Mouse (Mus musculus): ENCODE measurements at regions not wholly inside any gene's neighbourhood (a gene's known extent, or its start where the extent isn't known, plus 50 kb on each side); places are given as distances from the start of the nearest gene placed in this dataset.
"Not testable (repeated sequence)": the region's sequence is repeated elsewhere in the genome, so short reads cannot be mapped to it uniquely, and the experiment has no call there.

DNA sequence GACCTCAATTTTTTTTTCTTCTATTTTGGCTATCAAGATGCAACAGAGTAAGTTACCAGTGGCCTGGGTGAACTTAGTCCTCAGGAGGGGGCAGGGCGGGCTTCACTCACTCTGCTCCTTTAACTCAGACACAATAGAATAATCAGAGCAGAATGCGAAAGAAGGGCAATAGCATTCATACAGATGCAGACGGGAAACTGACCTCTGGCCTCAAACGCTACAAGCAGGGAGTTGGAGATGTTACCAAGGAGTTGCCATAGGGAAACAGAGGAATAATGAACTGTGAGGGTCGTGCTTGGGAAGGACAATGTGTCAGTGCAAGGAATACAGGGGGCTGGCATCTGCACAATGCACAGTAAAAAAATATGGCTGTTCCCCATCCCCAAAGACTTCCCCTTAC is 116.3 kb downstream of the Cand1 start:
- no peaks in the 10 kb centered on the region for H3K36me3 ChIP-seq (ENCODE audit: control insufficient read depth, insufficient read depth)
- no peak overlapping the region for H3K27ac ChIP-seq (ENCODE audit: low read length)
- no peak overlapping the region for H3K9ac ChIP-seq (ENCODE audit: low read depth, low read length)
- H3K4me3 ChIP-seq (ENCODE audit: low read depth, low read length): no peak overlapping the region
- ATAC-seq (ENCODE audit: low read depth): no peak
- no peaks in the 10 kb centered on the region for H3K27me3 ChIP-seq (ENCODE audit: control insufficient read depth, insufficient read depth, low read depth, low read length)
- WGBS (ENCODE audit: insufficient replicate concordance): 69% methylated on average over 5 of the region's 5 CpGs
- H3K9me3 ChIP-seq (replicated peaks; ENCODE audit: control insufficient read depth, low read length): no peaks in the 10 kb centered on the region
- no peaks in the 10 kb centered on the region for H3K4me1 ChIP-seq (ENCODE audit: control insufficient read depth, low read depth, low read length)
- H3K4me2 ChIP-seq (ENCODE audit: low read depth, low read length): no peak overlapping the region

GRCm38 (mm10) chr10:119122347-119122746 is 117.5 kb downstream of the Cand1 start:
- Histone ChIP-seq H3K4me2 (ENCODE audit: low read depth, low read length) (no peak overlapping the region), H3K36me3 (ENCODE audit: control insufficient read depth, insufficient read depth) (no peaks in the 10 kb centered on the region), H3K27me3 (ENCODE audit: control insufficient read depth, insufficient read depth, low read depth, low read length) (no peaks in the 10 kb centered on the region), H3K27ac (ENCODE audit: low read length) (no peak overlapping the region), H3K9me3 (replicated peaks; ENCODE audit: control insufficient read depth, low read length) (no peaks in the 10 kb centered on the region), H3K9ac (ENCODE audit: low read depth, low read length) (no peak overlapping the region), H3K4me3 (ENCODE audit: low read depth, low read length) (no peak overlapping the region), H3K4me1 (ENCODE audit: control insufficient read depth, low read depth, low read length) (no peaks in the 10 kb centered on the region)
- WGBS (ENCODE audit: insufficient replicate concordance): 74% methylated on average over 8 of the region's 8 CpGs
- ATAC-seq (ENCODE audit: low read depth): no peak

DNA sequence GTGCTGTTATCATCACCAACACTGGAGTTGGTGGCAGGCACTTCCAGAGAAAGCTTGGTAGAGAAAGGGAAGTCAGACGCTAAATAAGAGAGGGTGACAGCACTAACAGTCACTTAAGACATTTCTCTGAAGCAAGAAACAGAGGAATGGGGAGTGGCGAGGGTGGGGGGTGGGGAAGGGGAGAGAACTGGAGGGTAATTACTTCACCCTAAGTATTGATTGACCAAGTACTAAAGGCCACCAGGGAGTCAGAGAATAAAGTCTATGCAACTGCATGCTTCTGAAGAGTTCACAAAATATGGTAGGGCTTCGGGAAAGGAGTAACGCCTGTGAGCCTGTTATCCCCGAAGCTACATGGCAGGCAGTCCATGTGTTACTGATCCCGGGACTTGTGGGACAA is 118.3 kb downstream of the Cand1 start:
- Histone ChIP-seq H3K4me3 (ENCODE audit: low read depth, low read length) (no peak overlapping the region), H3K36me3 (ENCODE audit: control insufficient read depth, insufficient read depth) (no peaks in the 10 kb centered on the region), H3K9ac (ENCODE audit: low read depth, low read length) (no peak overlapping the region), H3K4me1 (ENCODE audit: control insufficient read depth, low read depth, low read length) (no peaks in the 10 kb centered on the region), H3K4me2 (ENCODE audit: low read depth, low read length) (no peak overlapping the region), H3K27ac (ENCODE audit: low read length) (no peak overlapping the region), H3K27me3 (ENCODE audit: control insufficient read depth, insufficient read depth, low read depth, low read length) (no peaks in the 10 kb centered on the region), H3K9me3 (replicated peaks; ENCODE audit: control insufficient read depth, low read length) (no peaks in the 10 kb centered on the region)
- ATAC-seq (ENCODE audit: low read depth): no peak
- 64% methylated on average over 6 of the region's 6 CpGs for WGBS (ENCODE audit: insufficient replicate concordance)

DNA sequence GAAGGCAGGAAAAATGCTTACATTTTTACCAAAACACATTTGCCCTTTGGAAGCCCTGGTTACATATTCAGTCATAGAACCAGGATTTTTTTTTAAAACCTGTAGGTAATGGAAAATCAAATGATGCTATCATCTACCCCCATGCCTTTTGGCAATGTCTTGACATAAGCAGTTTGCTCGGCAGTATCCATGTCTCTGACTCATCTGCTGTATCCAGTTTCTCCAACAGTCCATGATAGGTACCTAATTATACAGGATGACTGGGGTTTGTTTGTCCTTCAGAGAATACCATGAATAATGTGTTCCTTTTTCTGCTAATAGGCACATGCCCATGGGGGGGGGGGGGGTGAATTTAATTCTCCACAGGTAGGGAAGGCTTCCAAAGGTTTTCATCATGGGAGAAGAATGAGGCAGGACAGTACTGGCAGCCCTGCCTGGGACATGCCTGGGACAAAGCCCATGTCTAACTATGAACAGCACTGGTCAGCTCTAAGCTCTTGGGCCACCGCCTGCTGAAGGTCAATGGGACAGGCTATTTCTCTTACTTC is 122.9 kb downstream of the Cand1 start:
- WGBS (ENCODE audit: insufficient replicate concordance): 66% methylated on average over 2 of the region's 2 CpGs
- H3K4me3 ChIP-seq (ENCODE audit: low read depth, low read length): no peak overlapping the region
- no peak overlapping the region for H3K9ac ChIP-seq (ENCODE audit: low read depth, low read length)
- H3K4me1 ChIP-seq (ENCODE audit: control insufficient read depth, low read depth, low read length): peaks cover 5% of the 10 kb centered on the region; the same call in 1 of the 2 replicates
- H3K36me3 ChIP-seq (ENCODE audit: control insufficient read depth, insufficient read depth): no peaks in the 10 kb centered on the region
- H3K27me3 ChIP-seq (ENCODE audit: control insufficient read depth, insufficient read depth, low read depth, low read length): no peaks in the 10 kb centered on the region
- H3K4me2 ChIP-seq (ENCODE audit: low read depth, low read length): no peak overlapping the region
- ATAC-seq (ENCODE audit: low read depth): no peak
- H3K9me3 ChIP-seq (replicated peaks; ENCODE audit: control insufficient read depth, low read length): no peaks in the 10 kb centered on the region
- no peak overlapping the region for H3K27ac ChIP-seq (ENCODE audit: low read length)

- not testable (repeated sequence) for H3K9me3 ChIP-seq (replicated peaks; ENCODE audit: control insufficient read depth, low read length); H3K9ac ChIP-seq (ENCODE audit: low read depth, low read length); H3K4me3 ChIP-seq (ENCODE audit: low read depth, low read length); H3K27ac ChIP-seq (ENCODE audit: low read length); H3K27me3 ChIP-seq (ENCODE audit: control insufficient read depth, insufficient read depth, low read depth, low read length); ATAC-seq (ENCODE audit: low read depth); H3K4me2 ChIP-seq (ENCODE audit: low read depth, low read length); H3K36me3 ChIP-seq (ENCODE audit: control insufficient read depth, insufficient read depth)
- peaks cover 11% of the 10 kb centered on the region; the same call in 1 of the 2 replicates for H3K4me1 ChIP-seq (ENCODE audit: control insufficient read depth, low read depth, low read length)
Observed at GRCm38 (mm10) chr10:119115200-119115599, 124.7 kb downstream of the Cand1 start.

DNA sequence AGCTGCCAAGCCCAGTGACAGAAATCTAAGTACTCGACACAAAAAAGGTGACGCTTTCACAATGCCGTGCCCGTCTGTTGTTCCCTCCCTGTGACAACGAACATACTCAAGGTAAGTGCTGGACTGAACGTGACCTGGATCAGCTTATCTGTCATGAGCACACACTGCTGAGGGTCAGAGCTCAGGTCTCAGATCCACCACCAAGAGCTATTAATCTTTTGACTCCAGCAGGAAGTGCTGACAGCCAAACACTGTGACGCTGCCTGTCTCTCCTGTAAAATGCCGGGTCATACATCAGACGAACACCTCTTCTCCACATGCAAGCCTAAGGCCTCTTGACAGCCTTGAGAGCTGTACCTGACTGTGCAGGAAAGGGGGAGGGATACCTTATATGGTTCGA is 125.2 kb downstream of the Cand1 start:
- peaks cover 11% of the 10 kb centered on the region; the same call in 1 of the 2 replicates for H3K4me1 ChIP-seq (ENCODE audit: control insufficient read depth, low read depth, low read length)
- H3K9ac ChIP-seq (ENCODE audit: low read depth, low read length): no peak overlapping the region
- peak overlapping the region; percentile 6; the same call in 1 of the 2 replicates for H3K4me2 ChIP-seq (ENCODE audit: low read depth, low read length)
- no peak overlapping the region for H3K4me3 ChIP-seq (ENCODE audit: low read depth, low read length)
- no peak overlapping the region for H3K27ac ChIP-seq (ENCODE audit: low read length)
- WGBS (ENCODE audit: insufficient replicate concordance): 9% methylated on average over 10 of the region's 10 CpGs
- peak; percentile 88 for ATAC-seq (ENCODE audit: low read depth)
- H3K36me3 ChIP-seq (ENCODE audit: control insufficient read depth, insufficient read depth): no peaks in the 10 kb centered on the region
- H3K9me3 ChIP-seq (replicated peaks; ENCODE audit: control insufficient read depth, low read length): no peaks in the 10 kb centered on the region
- H3K27me3 ChIP-seq (ENCODE audit: control insufficient read depth, insufficient read depth, low read depth, low read length): no peaks in the 10 kb centered on the region

GRCm38 (mm10) chr10:119111886-119112285 is 128.0 kb downstream of the Cand1 start:
- H3K4me1 ChIP-seq (ENCODE audit: control insufficient read depth, low read depth, low read length): peaks cover 11% of the 10 kb centered on the region; the same call in 1 of the 2 replicates
- H3K9me3 ChIP-seq (replicated peaks; ENCODE audit: control insufficient read depth, low read length): no peaks in the 10 kb centered on the region
- no peaks in the 10 kb centered on the region for H3K36me3 ChIP-seq (ENCODE audit: control insufficient read depth, insufficient read depth)
- peak; percentile 53 for ATAC-seq (ENCODE audit: low read depth)
- H3K9ac ChIP-seq (ENCODE audit: low read depth, low read length): no peak overlapping the region
- H3K4me3 ChIP-seq (ENCODE audit: low read depth, low read length): no peak overlapping the region
- 66% methylated on average over 2 of the region's 2 CpGs for whole genome bisulfite sequencing (ENCODE audit: insufficient replicate concordance)
- no peaks in the 10 kb centered on the region for H3K27me3 ChIP-seq (ENCODE audit: control insufficient read depth, insufficient read depth, low read depth, low read length)
- no peak overlapping the region for H3K4me2 ChIP-seq (ENCODE audit: low read depth, low read length)
- no peak overlapping the region for H3K27ac ChIP-seq (ENCODE audit: low read length)

DNA sequence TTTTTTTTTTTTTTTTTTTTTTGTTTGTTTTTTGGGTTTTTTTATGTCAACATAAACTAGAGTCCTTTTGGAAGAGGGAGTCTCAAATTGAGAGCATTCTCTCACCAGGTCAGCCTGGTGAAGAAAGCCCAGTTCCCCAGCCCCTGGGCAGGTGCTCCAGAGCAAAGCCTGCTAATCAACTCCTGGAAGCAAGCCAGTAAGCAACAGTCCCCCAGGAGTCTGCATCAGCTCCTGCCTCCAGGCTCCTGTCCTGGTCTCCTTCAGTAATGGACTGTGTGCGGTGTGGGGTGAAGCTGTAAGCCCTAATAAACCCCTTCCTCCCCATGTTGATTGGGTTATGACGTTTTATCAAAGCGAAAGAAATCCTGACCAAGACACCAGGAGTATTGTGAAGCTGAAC is 128.4 kb downstream of the Cand1 start:
- no peak for ATAC-seq (ENCODE audit: low read depth)
- Histone ChIP-seq H3K4me1 (ENCODE audit: control insufficient read depth, low read depth, low read length) (peaks cover 11% of the 10 kb centered on the region; the same call in 1 of the 2 replicates), H3K4me2 (ENCODE audit: low read depth, low read length) (no peak overlapping the region), H3K36me3 (ENCODE audit: control insufficient read depth, insufficient read depth) (no peaks in the 10 kb centered on the region), H3K27me3 (ENCODE audit: control insufficient read depth, insufficient read depth, low read depth, low read length) (no peaks in the 10 kb centered on the region), H3K27ac (ENCODE audit: low read length) (no peak overlapping the region), H3K4me3 (ENCODE audit: low read depth, low read length) (no peak overlapping the region), H3K9ac (ENCODE audit: low read depth, low read length) (no peak overlapping the region), H3K9me3 (replicated peaks; ENCODE audit: control insufficient read depth, low read length) (no peaks in the 10 kb centered on the region)
- 80% methylated on average over 3 of the region's 3 CpGs for WGBS (ENCODE audit: insufficient replicate concordance)

DNA sequence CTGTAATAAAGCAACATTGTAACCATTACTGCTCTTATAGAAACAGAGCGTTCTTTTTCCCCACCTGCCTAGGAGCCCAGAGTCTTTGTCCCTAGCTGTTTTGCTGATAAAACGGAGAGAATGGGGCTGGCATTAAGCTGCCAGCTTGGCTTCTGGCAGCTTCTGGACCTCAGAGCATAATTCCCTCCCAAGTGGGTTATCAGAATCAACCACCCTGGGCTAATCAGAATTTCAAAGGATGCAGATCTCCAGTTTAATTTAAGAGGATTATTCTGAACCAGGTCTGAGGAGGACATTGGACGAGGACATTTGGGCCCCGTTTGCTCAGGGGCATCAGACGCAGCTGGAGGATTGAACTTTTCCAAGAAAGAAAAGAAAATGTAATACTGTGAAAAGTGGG is 129.2 kb downstream of the Cand1 start:
- peaks cover 11% of the 10 kb centered on the region; the same call in 1 of the 2 replicates for H3K4me1 ChIP-seq (ENCODE audit: control insufficient read depth, low read depth, low read length)
- no peak overlapping the region for H3K9ac ChIP-seq (ENCODE audit: low read depth, low read length)
- H3K9me3 ChIP-seq (replicated peaks; ENCODE audit: control insufficient read depth, low read length): no peaks in the 10 kb centered on the region
- no peak overlapping the region for H3K4me2 ChIP-seq (ENCODE audit: low read depth, low read length)
- no peaks in the 10 kb centered on the region for H3K27me3 ChIP-seq (ENCODE audit: control insufficient read depth, insufficient read depth, low read depth, low read length)
- no peak overlapping the region for H3K27ac ChIP-seq (ENCODE audit: low read length)
- H3K36me3 ChIP-seq (ENCODE audit: control insufficient read depth, insufficient read depth): no peaks in the 10 kb centered on the region
- no peak for ATAC-seq (ENCODE audit: low read depth)
- whole genome bisulfite sequencing (ENCODE audit: insufficient replicate concordance): 34% methylated on average over 5 of the region's 5 CpGs
- no peak overlapping the region for H3K4me3 ChIP-seq (ENCODE audit: low read depth, low read length)

All from liver, embryonic 16.5 days (tissue).